Mouse (Mus musculus): Measurements from ENCODE around the gene Gpr39. TPM values are rescaled to one million over a fixed set of nuclear protein-coding genes. Genes with fewer than 3 reads are reported as not detected.

Gene Gpr39
- total RNA-seq, 1 experiment from 2014 or later: not detected

GRCm38 (mm10) chr1:125731854-125732253 is 55.1 kb downstream of the Gpr39 start:
- no peak for ATAC-seq (replicated peaks in 1 of 2; ENCODE audit: insufficient read depth in 1 of 2, low FRiP score in 2 of 2, low TSS enrichment in 1 of 2, low read depth in 1 of 2, poor library complexity in 2 of 2, severe bottlenecking in 2 of 2)

- no peak for ATAC-seq (replicated peaks in 1 of 2; ENCODE audit: insufficient read depth in 1 of 2, low FRiP score in 2 of 2, low TSS enrichment in 1 of 2, low read depth in 1 of 2, poor library complexity in 2 of 2, severe bottlenecking in 2 of 2)
These were observed 68.0 kb downstream of the Gpr39 start for GRCm38 (mm10) chr1:125744766-125745165.

GRCm38 (mm10) chr1:125755335-125755996 is 78.7 kb downstream of the Gpr39 start:
- ATAC-seq (replicated peaks in 1 of 2; ENCODE audit: insufficient read depth in 1 of 2, low FRiP score in 2 of 2, low TSS enrichment in 1 of 2, low read depth in 1 of 2, poor library complexity in 2 of 2, severe bottlenecking in 2 of 2): no peak

- ATAC-seq (replicated peaks in 1 of 2; ENCODE audit: insufficient read depth in 1 of 2, low FRiP score in 2 of 2, low TSS enrichment in 1 of 2, low read depth in 1 of 2, poor library complexity in 2 of 2, severe bottlenecking in 2 of 2): no peak
These were observed 83.3 kb downstream of the Gpr39 start for GRCm38 (mm10) chr1:125759972-125760695.

- ATAC-seq (replicated peaks in 1 of 2; ENCODE audit: insufficient read depth in 1 of 2, low FRiP score in 2 of 2, low TSS enrichment in 1 of 2, low read depth in 1 of 2, poor library complexity in 2 of 2, severe bottlenecking in 2 of 2): no peak
These were observed 83.9 kb downstream of the Gpr39 start for GRCm38 (mm10) chr1:125760696-125761025.

GRCm38 (mm10) chr1:125762076-125762475 is 85.3 kb downstream of the Gpr39 start:
- no peak for ATAC-seq (replicated peaks in 1 of 2; ENCODE audit: insufficient read depth in 1 of 2, low FRiP score in 2 of 2, low TSS enrichment in 1 of 2, low read depth in 1 of 2, poor library complexity in 2 of 2, severe bottlenecking in 2 of 2)

- peak in 1 of 2 experiments; percentile 68; a peak in 2 of 4 replicates for ATAC-seq (replicated peaks in 1 of 2; ENCODE audit: insufficient read depth in 1 of 2, low FRiP score in 2 of 2, low TSS enrichment in 1 of 2, low read depth in 1 of 2, poor library complexity in 2 of 2, severe bottlenecking in 2 of 2)
These were observed 113.0 kb downstream of the Gpr39 start for GRCm38 (mm10) chr1:125789804-125790203.

GRCm38 (mm10) chr1:125800506-125800905 is 123.7 kb downstream of the Gpr39 start:
- ATAC-seq (replicated peaks in 1 of 2; ENCODE audit: insufficient read depth in 1 of 2, low FRiP score in 2 of 2, low TSS enrichment in 1 of 2, low read depth in 1 of 2, poor library complexity in 2 of 2, severe bottlenecking in 2 of 2): no peak

- ATAC-seq (replicated peaks in 1 of 2; ENCODE audit: insufficient read depth in 1 of 2, low FRiP score in 2 of 2, low TSS enrichment in 1 of 2, low read depth in 1 of 2, poor library complexity in 2 of 2, severe bottlenecking in 2 of 2): no peak
These were observed 131.6 kb downstream of the Gpr39 start for GRCm38 (mm10) chr1:125808426-125808825.

- ATAC-seq (replicated peaks in 1 of 2; ENCODE audit: insufficient read depth in 1 of 2, low FRiP score in 2 of 2, low TSS enrichment in 1 of 2, low read depth in 1 of 2, poor library complexity in 2 of 2, severe bottlenecking in 2 of 2): no peak
These were observed 136.5 kb downstream of the Gpr39 start for GRCm38 (mm10) chr1:125813141-125813782.

GRCm38 (mm10) chr1:125821101-125821500 is 144.3 kb downstream of the Gpr39 start:
- no peak for ATAC-seq (replicated peaks in 1 of 2; ENCODE audit: insufficient read depth in 1 of 2, low FRiP score in 2 of 2, low TSS enrichment in 1 of 2, low read depth in 1 of 2, poor library complexity in 2 of 2, severe bottlenecking in 2 of 2)

GRCm38 (mm10) chr1:125823611-125824010 is 146.8 kb downstream of the Gpr39 start:
- ATAC-seq (replicated peaks in 1 of 2; ENCODE audit: insufficient read depth in 1 of 2, low FRiP score in 2 of 2, low TSS enrichment in 1 of 2, low read depth in 1 of 2, poor library complexity in 2 of 2, severe bottlenecking in 2 of 2): no peak

GRCm38 (mm10) chr1:125837507-125837906 is 160.7 kb downstream of the Gpr39 start:
- no peak for ATAC-seq (replicated peaks in 1 of 2; ENCODE audit: insufficient read depth in 1 of 2, low FRiP score in 2 of 2, low TSS enrichment in 1 of 2, low read depth in 1 of 2, poor library complexity in 2 of 2, severe bottlenecking in 2 of 2)

GRCm38 (mm10) chr1:125839746-125840392 is 163.1 kb downstream of the Gpr39 start:
- ATAC-seq (replicated peaks in 1 of 2; ENCODE audit: insufficient read depth in 1 of 2, low FRiP score in 2 of 2, low TSS enrichment in 1 of 2, low read depth in 1 of 2, poor library complexity in 2 of 2, severe bottlenecking in 2 of 2): no peak

- ATAC-seq (replicated peaks in 1 of 2; ENCODE audit: insufficient read depth in 1 of 2, low FRiP score in 2 of 2, low TSS enrichment in 1 of 2, low read depth in 1 of 2, poor library complexity in 2 of 2, severe bottlenecking in 2 of 2): no peak
These were observed 177.9 kb downstream of the Gpr39 start for GRCm38 (mm10) chr1:125854646-125855045.

GRCm38 (mm10) chr1:125858631-125859030 is 181.8 kb downstream of the Gpr39 start:
- no peak for ATAC-seq (replicated peaks in 1 of 2; ENCODE audit: insufficient read depth in 1 of 2, low FRiP score in 2 of 2, low TSS enrichment in 1 of 2, low read depth in 1 of 2, poor library complexity in 2 of 2, severe bottlenecking in 2 of 2)

- no peak for ATAC-seq (replicated peaks in 1 of 2; ENCODE audit: insufficient read depth in 1 of 2, low FRiP score in 2 of 2, low TSS enrichment in 1 of 2, low read depth in 1 of 2, poor library complexity in 2 of 2, severe bottlenecking in 2 of 2)
These were observed 193.3 kb downstream of the Gpr39 start for GRCm38 (mm10) chr1:125870056-125870455.

GRCm38 (mm10) chr1:125893158-125893557 is 216.4 kb downstream of the Gpr39 start:
- ATAC-seq (replicated peaks in 1 of 2; ENCODE audit: insufficient read depth in 1 of 2, low FRiP score in 2 of 2, low TSS enrichment in 1 of 2, low read depth in 1 of 2, poor library complexity in 2 of 2, severe bottlenecking in 2 of 2): no peak

Measured in hematopoietic stem cell, adult 5-6 weeks (primary cell).